Comparison of ENCODE assay signal across 11 mouse cellular contexts in genomic region chr5:151188659-151189058, GRCm38 (mm10). TPM values are rescaled to one million over a fixed set of nuclear protein-coding genes. Genes with fewer than 3 reads are reported as not detected.
A peak's percentile ranks its signal among the peaks of the same experiment; 100 is the strongest.
DNase-seq lines count a peak whose midpoint lies in the region; ATAC-seq and TF ChIP-seq lines count a peak whose summit lies in the region.
"Had no signal": no experiment of that assay in that cellular context is flagged by ENCODE, and none has a peak within 500 bp of the region (broad histone marks: within the 10 kb centered on the region; RNA-seq: fewer than 3 reads in every experiment).

No protein-coding gene starts in this region.

- no peak for ATAC-seq in embryonic facial prominence, embryonic 13.5 days (ENCODE audit: insufficient number of reproducible peaks, insufficient read depth, low FRiP score, low TSS enrichment, low read depth)
- no peak for ATAC-seq in intestine, embryonic 14.5 days (replicated peaks; ENCODE audit: low FRiP score, low TSS enrichment, low read depth)
- ATAC-seq in intestine, embryonic 16.5 days, result no peak
- ATAC-seq in stomach, postnatal 0 days (ENCODE audit: low FRiP score, low TSS enrichment), result no peak

- no peak for TF ChIP-seq EP300 in stomach, postnatal 0 days (optimal IDR thresholded peaks at IDR 0.05)

- H3K27ac ChIP-seq in embryonic facial prominence, embryonic 13.5 days, result no peak overlapping the region
- H3K27ac ChIP-seq in embryonic facial prominence, embryonic 10.5 days (replicated peaks), result no peak overlapping the region
- no peak overlapping the region for H3K27ac ChIP-seq in intestine, embryonic 14.5 days (ENCODE audit: low read depth)
- no peak overlapping the region for H3K27ac ChIP-seq in intestine, embryonic 16.5 days (ENCODE audit: low read length)
- no peak overlapping the region for H3K27ac ChIP-seq in stomach, postnatal 0 days (replicated peaks)
- H3K27ac ChIP-seq: liver, embryonic 13.5 days had no signal

- peaks cover 14% of the 10 kb centered on the region for H3K4me1 ChIP-seq in embryonic facial prominence, embryonic 13.5 days
- H3K4me1 ChIP-seq in embryonic facial prominence, embryonic 10.5 days, result peaks cover 24% of the 10 kb centered on the region
- H3K4me1 ChIP-seq in intestine, embryonic 14.5 days (replicated peaks; ENCODE audit: control insufficient read depth, insufficient read depth, low read length), result no peaks in the 10 kb centered on the region; the same call in 1 of the 2 replicates
- peaks cover 4% of the 10 kb centered on the region; the same call in 1 of the 2 replicates for H3K4me1 ChIP-seq in intestine, embryonic 16.5 days (ENCODE audit: control insufficient read depth, insufficient read depth, low read length)
- H3K4me1 ChIP-seq in lung, adult 2 months (ENCODE audit: control insufficient read depth, insufficient read depth, low read length), result peaks cover 9% of the 10 kb centered on the region
- no peaks in the 10 kb centered on the region for H3K4me1 ChIP-seq in stomach, postnatal 0 days (replicated peaks; ENCODE audit: control insufficient read depth, insufficient read depth)
- H3K4me1 ChIP-seq: liver, embryonic 13.5 days had no signal

- no peak for TF ChIP-seq CTCF in lung, adult 2 months (IDR thresholded peaks at IDR 0.05; ENCODE audit: insufficient read depth, low read length)
- TF ChIP-seq CTCF in stomach, postnatal 0 days (IDR thresholded peaks at IDR 0.05; ENCODE audit: low read depth), result no peak

- no peak for TF ChIP-seq POLR2A in lung, adult 2 months (IDR thresholded peaks at IDR 0.05; ENCODE audit: borderline replicate concordance, extremely low read depth, low read depth, low read length)

- no peaks in the 10 kb centered on the region for H3K27me3 ChIP-seq in embryonic facial prominence, embryonic 13.5 days
- no peaks in the 10 kb centered on the region for H3K27me3 ChIP-seq in embryonic facial prominence, embryonic 10.5 days (replicated peaks; ENCODE audit: low read depth, poor library complexity, severe bottlenecking)
- no peaks in the 10 kb centered on the region for H3K27me3 ChIP-seq in intestine, embryonic 14.5 days (replicated peaks; ENCODE audit: control insufficient read depth, insufficient read depth, low read length)
- H3K27me3 ChIP-seq in intestine, embryonic 16.5 days (replicated peaks; ENCODE audit: control insufficient read depth, insufficient read depth, low read length), result no peaks in the 10 kb centered on the region
- no peaks in the 10 kb centered on the region for H3K27me3 ChIP-seq in stomach, postnatal 0 days (ENCODE audit: control insufficient read depth, insufficient read depth, low read length)

- no peak overlapping the region for H3K4me3 ChIP-seq in embryonic facial prominence, embryonic 13.5 days
- no peak overlapping the region for H3K4me3 ChIP-seq in embryonic facial prominence, embryonic 10.5 days
- peak overlapping the region; percentile 75 for H3K4me3 ChIP-seq in intestine, embryonic 14.5 days (ENCODE audit: low read depth, low read length)
- no peak overlapping the region for H3K4me3 ChIP-seq in intestine, embryonic 16.5 days (ENCODE audit: low read length)
- H3K4me3 ChIP-seq in lung, adult 2 months (replicated peaks; ENCODE audit: extremely low read depth, low read depth, low read length), result peak overlapping the region; percentile 91
- peak overlapping the region; percentile 62; the same call in 1 of the 2 replicates for H3K4me3 ChIP-seq in stomach, postnatal 0 days (ENCODE audit: low read depth, low read length)

- no peak for DNase-seq in embryonic facial prominence, embryonic 10.5 days (ENCODE audit: low spot score)
- DNase-seq in intestine, embryonic 14.5 days (ENCODE audit: low spot score), result peak; percentile 35
- DNase-seq in lung, adult 2 months, result no peak
- DNase-seq in lung, postnatal 4 days, result no peak
- no peak for DNase-seq in stomach, postnatal 0 days (ENCODE audit: low spot score)
- DNase-seq in adipocyte (ENCODE audit: low spot score), result no peak
- DNase-seq: gastrocnemius, postnatal 36 days; liver, embryonic 13.5 days; thymus, postnatal 25 days had no signal

- H3K9ac ChIP-seq in embryonic facial prominence, embryonic 13.5 days, result no peak overlapping the region
- H3K9ac ChIP-seq in intestine, embryonic 14.5 days (ENCODE audit: low read length), result no peak overlapping the region
- H3K9ac ChIP-seq in intestine, embryonic 16.5 days (ENCODE audit: low read depth, low read length), result no peak overlapping the region
- H3K9ac ChIP-seq in stomach, postnatal 0 days (ENCODE audit: low read length), result no peak overlapping the region

- 85% methylated on average over 6 of the region's 6 CpGs for WGBS in embryonic facial prominence, embryonic 13.5 days
- WGBS in embryonic facial prominence, embryonic 10.5 days, result 83% methylated on average over 6 of the region's 6 CpGs
- 83% methylated on average over 6 of the region's 6 CpGs for WGBS in intestine, embryonic 14.5 days
- 76% methylated on average over 6 of the region's 6 CpGs for WGBS in intestine, embryonic 16.5 days
- 29% methylated on average over 6 of the region's 6 CpGs for WGBS in lung, adult 2 months
- 67% methylated on average over 6 of the region's 6 CpGs for WGBS in stomach, postnatal 0 days

- peak overlapping the region; percentile 93 for H3K4me2 ChIP-seq in embryonic facial prominence, embryonic 13.5 days
- H3K4me2 ChIP-seq in intestine, embryonic 14.5 days (ENCODE audit: low read length), result peak overlapping the region; percentile 91
- H3K4me2 ChIP-seq in intestine, embryonic 16.5 days (ENCODE audit: low read depth, low read length), result no peak overlapping the region
- H3K4me2 ChIP-seq in stomach, postnatal 0 days (replicated peaks; ENCODE audit: low read depth), result peak overlapping the region; percentile 79; the same call in 1 of the 2 replicates

- H3K36me3 ChIP-seq in embryonic facial prominence, embryonic 13.5 days, result no peaks in the 10 kb centered on the region
- H3K36me3 ChIP-seq in embryonic facial prominence, embryonic 10.5 days (replicated peaks), result no peaks in the 10 kb centered on the region
- H3K36me3 ChIP-seq in intestine, embryonic 14.5 days (ENCODE audit: control insufficient read depth, insufficient read depth, low read length), result no peaks in the 10 kb centered on the region
- H3K36me3 ChIP-seq in intestine, embryonic 16.5 days (ENCODE audit: control insufficient read depth, insufficient read depth, low read length), result no peaks in the 10 kb centered on the region
- H3K36me3 ChIP-seq in stomach, postnatal 0 days (ENCODE audit: control insufficient read depth, insufficient read depth, low read length), result no peaks in the 10 kb centered on the region
- H3K36me3 ChIP-seq: liver, embryonic 13.5 days had no signal

- H3K9me3 ChIP-seq in embryonic facial prominence, embryonic 13.5 days, result no peaks in the 10 kb centered on the region
- no peaks in the 10 kb centered on the region for H3K9me3 ChIP-seq in embryonic facial prominence, embryonic 10.5 days
- H3K9me3 ChIP-seq in intestine, embryonic 14.5 days (ENCODE audit: control insufficient read depth, low read length), result no peaks in the 10 kb centered on the region
- H3K9me3 ChIP-seq in intestine, embryonic 16.5 days (ENCODE audit: control insufficient read depth, low read length), result no peaks in the 10 kb centered on the region
- no peaks in the 10 kb centered on the region for H3K9me3 ChIP-seq in stomach, postnatal 0 days (ENCODE audit: control insufficient read depth, low read length)
- H3K9me3 ChIP-seq: liver, embryonic 13.5 days had no signal

RNA-seq across cellular contexts. Expression of gene Stard13, which starts 45.0 kb away (rescaled TPM):
- polyA plus RNA-seq in embryonic facial prominence, embryonic 13.5 days (2015; fragmentation: Nextera tagmentation; extraction: Ambion mirVana), result 6.4 and 8.8 TPM in 2 replicates
- polyA plus RNA-seq in embryonic facial prominence, embryonic 10.5 days (2016; fragmentation: Nextera tagmentation; extraction: Ambion mirVana), result 4.2 and 4.6 TPM in 2 replicates
- polyA plus RNA-seq in intestine, embryonic 14.5 days (2014; fragmentation: Nextera tagmentation; extraction: Ambion mirVana), result 13.0 and 15.3 TPM in 2 replicates
- 9.7 and 10.7 TPM in 2 replicates for polyA plus RNA-seq in intestine, embryonic 16.5 days (2015; fragmentation: Nextera tagmentation; extraction: Ambion mirVana)
- 45.6 and 57.3 TPM in 2 replicates for polyA plus RNA-seq in lung, adult 2 months (2012; rRNA removed)
- 4.9 and 6.1 TPM in 2 replicates for polyA plus RNA-seq in stomach, postnatal 0 days (2015; fragmentation: Nextera tagmentation; extraction: Ambion mirVana)

Comparison
In these comparisons a context has a peak if more than half of its experiments do, and no peak if none do; other contexts are left out.
1. H3K4me3 ChIP-seq: peak in intestine, embryonic 14.5 days (single experiment), lung, adult 2 months (single experiment) and stomach, postnatal 0 days (single experiment); none in embryonic facial prominence, embryonic 13.5 days (single experiment), embryonic facial prominence, embryonic 10.5 days (single experiment) and intestine, embryonic 16.5 days (single experiment).